Mouse (Mus musculus) limb, embryonic 13.5 days (tissue): ENCODE results near the gene Kif11. TPM values are rescaled to one million over a fixed set of nuclear protein-coding genes. Genes with fewer than 3 reads are reported as not detected.

ENCODE experiments used
- ATAC-seq: fragments of 200-750 bp; cut with Nextera tagmentation; 2 replicates; pipeline ENCODE4 v1.8.0; 2017; ENCODE audit warnings: low read depth, moderate number of reproducible peaks, moderate TSS enrichment; ENCODE audit not compliant: low FRiP score
- H3K27ac ChIP-seq: fragments of 300-500 bp; sonication (generic); 2 replicates; pipeline ENCODE4 v1.5.1; 2015; ENCODE audit warnings: inconsistent platforms, mild to moderate bottlenecking, moderate library complexity
- H3K27me3 ChIP-seq: fragments of 300-500 bp; sonication (generic); 2 replicates; pipeline ENCODE4 v1.6.1; 2015; ENCODE audit warnings: mild to moderate bottlenecking, inconsistent platforms
- H3K36me3 ChIP-seq: fragments of 300-500 bp; sonication (generic); 2 replicates; pipeline ENCODE4 v1.6.1; 2015; ENCODE audit warnings: inconsistent platforms, mild to moderate bottlenecking, moderate library complexity
- H3K4me1 ChIP-seq: fragments of 300-500 bp; sonication (generic); 2 replicates; pipeline ENCODE4 v1.6.1; 2015; ENCODE audit warnings: inconsistent platforms
- H3K4me2 ChIP-seq: fragments of 300-500 bp; sonication (generic); replicated peaks from 2 replicates; pipeline ENCODE4 v1.6.1; 2015; ENCODE audit warnings: inconsistent platforms, mild to moderate bottlenecking, moderate library complexity
- H3K4me3 ChIP-seq: fragments of 300-500 bp; sonication (generic); 2 replicates; pipeline ENCODE4 v1.5.1; 2015; ENCODE audit warnings: moderate library complexity, mild to moderate bottlenecking, inconsistent platforms
- H3K9ac ChIP-seq: fragments of 300-500 bp; sonication (generic); 2 replicates; pipeline ENCODE4 v1.6.1; 2015; ENCODE audit warnings: mild to moderate bottlenecking, inconsistent platforms
- H3K9me3 ChIP-seq: fragments of 300-500 bp; sonication (generic); 2 replicates; pipeline ENCODE4 v1.6.1; 2016; ENCODE audit warnings: inconsistent platforms
- WGBS: fragments of 180-500 bp; shearing (Covaris S2); methylation state at CpG from one replicate; pipeline ENCODE4 v1.1.7; 2015; 5-methylcytosine and 5-hydroxymethylcytosine counted together
- polyA plus RNA-seq: library from polyadenylated mRNA; unstranded; fragments of >200 nt; fragmentation: Nextera tagmentation; extraction: Ambion mirVana; gene quantifications from 2 replicates; pipeline ENCODE4 v1.2.1, GENCODE M21; 2015

Gene Kif11
- polyA plus RNA-seq, 1 experiment from 2014 or later, result 62.5 TPM

DNA sequence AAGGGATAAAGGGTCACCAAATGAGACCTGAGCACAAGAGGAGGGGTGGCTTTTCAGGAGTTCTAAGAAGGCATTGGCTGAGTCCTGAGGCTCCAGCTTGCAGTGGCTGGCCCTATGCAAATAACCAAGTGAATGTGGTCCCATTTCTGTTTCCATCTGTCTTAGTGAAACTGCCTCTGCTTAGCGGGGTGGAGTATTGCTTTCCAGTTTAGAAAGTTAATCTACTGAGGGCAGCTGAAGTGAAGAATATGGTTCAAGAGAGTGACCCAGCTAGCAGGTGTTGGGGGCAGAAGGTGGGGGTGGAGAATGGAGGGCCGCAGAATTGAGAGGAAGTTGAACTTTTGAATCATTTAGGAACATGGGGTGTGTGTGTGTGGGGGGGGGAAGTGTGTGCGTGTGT is 90.2 kb downstream of the Kif11 start:
- Histone ChIP-seq H3K4me3 (no peak overlapping the region), H3K36me3 (no peaks in the 10 kb centered on the region), H3K4me2 (no peak overlapping the region), H3K27ac (no peak overlapping the region), H3K9ac (no peak overlapping the region), H3K27me3 (no peaks in the 10 kb centered on the region), H3K9me3 (no peaks in the 10 kb centered on the region), H3K4me1 (no peaks in the 10 kb centered on the region)
- WGBS, result 79% methylated on average over 3 of the region's 3 CpGs
- no peak for ATAC-seq

GRCm38 (mm10) chr19:37466978-37467377 is 90.8 kb downstream of the Kif11 start:
- no peaks in the 10 kb centered on the region for H3K27me3 ChIP-seq
- no peak overlapping the region for H3K27ac ChIP-seq
- no peaks in the 10 kb centered on the region for H3K4me1 ChIP-seq
- no peak overlapping the region for H3K9ac ChIP-seq
- 88% methylated on average over 5 of the region's 5 CpGs for WGBS
- no peak for ATAC-seq
- no peaks in the 10 kb centered on the region for H3K9me3 ChIP-seq
- H3K36me3 ChIP-seq, result no peaks in the 10 kb centered on the region
- H3K4me2 ChIP-seq, result no peak overlapping the region
- no peak overlapping the region for H3K4me3 ChIP-seq

GRCm38 (mm10) chr19:37468841-37469566 is 92.8 kb downstream of the Kif11 start:
- Histone ChIP-seq H3K27ac (no peak overlapping the region), H3K27me3 (no peaks in the 10 kb centered on the region), H3K4me3 (no peak overlapping the region), H3K9ac (no peak overlapping the region), H3K4me2 (no peak overlapping the region), H3K4me1 (peaks cover 11% of the 10 kb centered on the region; the same call in 1 of the 2 replicates), H3K36me3 (no peaks in the 10 kb centered on the region), H3K9me3 (no peaks in the 10 kb centered on the region)
- WGBS, result 65% methylated on average over 6 of the region's 6 CpGs
- ATAC-seq, result no peak

Other genes with a start within 250 kb of the Kif11 start
- gene March5, start 168.9 kb upstream of the Kif11 start, polyA plus RNA-seq, result 109 and 112 TPM in 2 replicates
- gene Cpeb3, start 167.8 kb upstream of the Kif11 start, polyA plus RNA-seq, result 1.0 and 1.5 TPM in 2 replicates
- gene Ide, start 38.6 kb upstream of the Kif11 start, polyA plus RNA-seq, result 32.8 and 36.5 TPM in 2 replicates
- gene Hhex, start 58.4 kb downstream of the Kif11 start, polyA plus RNA-seq, result 12.4 and 13.0 TPM in 2 replicates
- gene Exoc6, start 174.0 kb downstream of the Kif11 start, polyA plus RNA-seq, result 6.9 and 7.2 TPM in 2 replicates